Mouse (Mus musculus) lung, postnatal 0 days (tissue): Measurements from ENCODE around the gene Map4k1. TPM values are rescaled to one million over a fixed set of nuclear protein-coding genes. Genes with fewer than 3 reads are reported as not detected.

Experiments
- ATAC-seq: fragments of 200-750 bp; cut with Nextera tagmentation; 2 replicates; pipeline ENCODE4 v1.8.0; 2017; ENCODE audit warnings: moderate library complexity
- DNase-seq: peaks from one replicate; pipeline ENCODE4 v3.0.0-alpha.2; 2016; ENCODE audit warnings: low spot score
- H3K27ac ChIP-seq: fragments of 300-500 bp; sonication (generic); 2 replicates; pipeline ENCODE4 v1.5.1; 2014; ENCODE audit warnings: antibody characterized with exemption, mild to moderate bottlenecking, low read length, mixed read lengths
- H3K27me3 ChIP-seq: fragments of 300-500 bp; sonication (generic); replicated peaks from 2 replicates; pipeline ENCODE4 v1.6.1; 2014; ENCODE audit warnings: low read length, mixed read lengths; ENCODE audit not compliant: insufficient read depth
- H3K36me3 ChIP-seq: fragments of 300-500 bp; sonication (generic); 2 replicates; pipeline ENCODE4 v1.6.1; 2014; ENCODE audit warnings: low read length, mixed read lengths; ENCODE audit not compliant: insufficient read depth
- H3K4me1 ChIP-seq: fragments of 300-500 bp; sonication (generic); 2 replicates; pipeline ENCODE4 v1.6.1; 2014; ENCODE audit warnings: antibody characterized with exemption, low read depth, low read length, mixed read lengths; ENCODE audit not compliant: insufficient read depth
- H3K4me2 ChIP-seq: fragments of 300-500 bp; sonication (generic); replicated peaks from 2 replicates; pipeline ENCODE4 v1.6.1; 2014; ENCODE audit warnings: low read depth, mild to moderate bottlenecking, low read length, moderate library complexity, mixed read lengths
- H3K4me3 ChIP-seq: fragments of 300-500 bp; sonication (generic); 2 replicates; pipeline ENCODE4 v1.5.1; 2014; ENCODE audit warnings: low read depth, low read length
- H3K9ac ChIP-seq: fragments of 300-500 bp; sonication (generic); replicated peaks from 2 replicates; pipeline ENCODE4 v1.6.1; 2014; ENCODE audit warnings: low read depth, mild to moderate bottlenecking
- H3K9me3 ChIP-seq: fragments of 300-500 bp; sonication (generic); 2 replicates; pipeline ENCODE4 v1.6.1; 2016; ENCODE audit warnings: low read length, mixed read lengths
- CTCF ChIP-seq: IDR thresholded peaks from 2 replicates; pipeline ENCODE4 v1.5.1; 2016; ENCODE audit warnings: antibody characterized with exemption, mild to moderate bottlenecking
- EP300 ChIP-seq: IDR thresholded peaks from 2 replicates; pipeline ENCODE4 v1.6.1; 2016; ENCODE audit warnings: antibody characterized with exemption, mild to moderate bottlenecking, control low read depth
- WGBS: fragments of 180-500 bp; shearing (Covaris S2); extraction: QIAGEN DNeasy Blood & Tissue Kit; methylation state at CpG from one replicate; pipeline ENCODE4 v1.1.7; 2014; 5-methylcytosine and 5-hydroxymethylcytosine counted together
- polyA plus RNA-seq: library from polyadenylated mRNA; unstranded; fragments of >200 nt; fragmentation: Nextera tagmentation; extraction: Ambion mirVana; gene quantifications from 2 replicates; pipeline ENCODE4 v1.2.1, GENCODE M21; 2015

The Map4k1 gene
- polyA plus RNA-seq, 1 experiment from 2014 or later = 3.5 TPM

DNA sequence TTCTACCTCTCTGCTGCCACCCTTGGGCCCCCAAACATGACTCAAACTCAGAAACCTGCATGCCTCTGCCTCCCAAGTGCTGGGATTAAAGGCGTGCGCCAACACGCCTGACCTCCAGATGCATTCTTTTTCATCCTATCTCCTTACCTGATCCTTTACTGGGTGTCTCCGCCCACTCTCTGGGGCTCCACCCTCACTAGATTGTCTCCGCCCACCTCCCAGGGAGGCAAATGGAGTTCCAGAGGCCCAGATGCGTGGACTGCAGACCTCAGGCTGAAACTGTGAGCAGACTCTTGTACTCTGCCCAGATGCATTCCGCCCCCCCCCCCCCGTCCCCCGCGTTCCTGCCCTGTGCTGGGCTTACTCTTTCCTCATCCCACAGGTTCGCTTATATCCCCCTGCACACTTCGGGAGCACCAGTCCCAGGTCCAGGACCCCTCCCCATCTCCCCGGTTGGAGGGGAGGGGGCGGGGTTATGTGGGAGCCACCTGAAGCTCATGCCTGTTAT, 9.0 kb downstream of the Map4k1 start:
- TF ChIP-seq CTCF = no peak
- no peak for TF ChIP-seq EP300
- H3K27me3 ChIP-seq = no peaks in the 10 kb centered on the region
- no peaks in the 10 kb centered on the region for H3K4me1 ChIP-seq
- no peak overlapping the region for H3K27ac ChIP-seq
- H3K4me3 ChIP-seq = no peak overlapping the region
- H3K4me2 ChIP-seq = no peak overlapping the region
- DNase-seq = no peak
- H3K36me3 ChIP-seq = no peaks in the 10 kb centered on the region
- 61% methylated on average over 13 of the region's 14 CpGs for WGBS
- H3K9me3 ChIP-seq = no peaks in the 10 kb centered on the region
- no peak for ATAC-seq
- no peak overlapping the region for H3K9ac ChIP-seq

DNA sequence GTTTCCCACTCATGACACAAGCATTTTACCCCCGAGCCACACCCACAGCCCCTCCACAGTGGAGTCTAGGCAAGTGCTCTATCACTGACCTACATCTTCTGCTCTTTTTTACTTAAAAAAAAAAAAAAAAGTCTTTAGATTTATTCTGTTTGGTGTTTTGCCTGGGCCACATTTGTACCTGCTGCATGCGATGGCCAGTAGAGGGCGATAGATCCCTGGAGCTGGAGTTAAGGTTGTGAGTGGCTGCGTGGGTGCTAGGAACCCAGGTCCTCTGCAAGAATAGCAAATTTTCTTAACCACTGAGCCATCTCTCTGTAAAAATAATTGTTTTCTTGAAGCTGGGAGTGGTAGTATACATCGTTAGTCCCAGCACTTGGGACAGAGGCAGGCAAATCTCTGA, 9.8 kb downstream of the Map4k1 start:
- H3K9ac ChIP-seq = no peak overlapping the region
- no peaks in the 10 kb centered on the region for H3K27me3 ChIP-seq

DNA sequence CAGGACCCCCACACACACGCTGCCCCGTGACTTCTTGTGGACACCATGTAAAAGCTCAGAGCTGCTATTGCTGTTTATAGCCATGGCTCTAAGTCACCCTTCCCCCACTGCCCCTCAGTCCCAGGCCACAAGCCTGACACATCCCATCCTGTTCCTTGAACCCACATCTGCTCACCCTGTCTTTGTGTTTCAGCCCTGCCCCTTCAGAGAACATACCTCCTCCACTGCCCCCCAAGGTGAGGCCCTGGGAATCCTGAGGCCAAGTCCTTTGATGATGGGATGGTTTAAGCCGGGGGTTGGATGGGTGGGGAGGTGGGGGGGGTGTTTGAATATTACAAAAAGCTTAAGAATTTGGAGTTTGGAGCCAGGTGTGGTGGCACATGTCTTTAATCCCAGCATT, 11.1 kb downstream of the Map4k1 start:
- 78% methylated on average over 3 of the region's 3 CpGs for WGBS
- Histone ChIP-seq H3K4me1 (no peaks in the 10 kb centered on the region), H3K36me3 (no peaks in the 10 kb centered on the region), H3K4me3 (no peak overlapping the region), H3K9ac (no peak overlapping the region), H3K27ac (no peak overlapping the region), H3K27me3 (no peaks in the 10 kb centered on the region), H3K4me2 (no peak overlapping the region), H3K9me3 (no peaks in the 10 kb centered on the region)
- TF ChIP-seq CTCF = no peak
- TF ChIP-seq EP300 = no peak
- DNase-seq = no peak
- ATAC-seq = no peak

More for the DNA sequence above, 9.8 kb downstream of the Map4k1 start:
- Histone ChIP-seq H3K9me3 (no peaks in the 10 kb centered on the region), H3K4me3 (no peak overlapping the region), H3K4me1 (no peaks in the 10 kb centered on the region), H3K36me3 (no peaks in the 10 kb centered on the region), H3K27ac (no peak overlapping the region), H3K4me2 (no peak overlapping the region)
- ATAC-seq (no peak), DNase-seq (no peak)
- TF ChIP-seq CTCF (peak; percentile 48), EP300 (no peak)
- WGBS = 65% methylated on average over 5 of the region's 5 CpGs

DNA sequence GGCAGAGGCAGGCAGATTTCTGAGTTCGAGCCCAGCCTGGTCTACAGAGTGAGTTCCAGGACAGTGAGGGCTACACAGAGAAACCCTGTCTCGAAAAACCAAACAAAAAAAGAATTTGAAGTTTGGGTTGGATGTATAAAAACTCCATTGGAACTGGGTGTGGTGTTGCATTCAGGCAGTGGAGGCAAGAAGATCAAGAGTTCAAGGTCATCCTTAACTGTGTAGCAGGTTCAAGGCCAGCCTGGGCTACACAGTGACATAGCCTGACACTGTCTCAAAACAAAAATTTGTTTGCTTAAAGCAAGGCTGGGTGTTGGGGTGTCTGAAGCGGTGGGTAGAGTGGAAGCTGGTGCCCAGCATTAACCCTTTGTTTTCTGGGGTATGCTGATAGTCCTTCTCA, 11.6 kb downstream of the Map4k1 start:
- WGBS = 86% methylated on average over 3 of the region's 3 CpGs
- Histone ChIP-seq H3K36me3 (no peaks in the 10 kb centered on the region), H3K27ac (no peak overlapping the region), H3K9ac (no peak overlapping the region), H3K4me2 (no peak overlapping the region), H3K4me3 (no peak overlapping the region), H3K4me1 (no peaks in the 10 kb centered on the region), H3K9me3 (no peaks in the 10 kb centered on the region), H3K27me3 (no peaks in the 10 kb centered on the region)
- DNase-seq = no peak
- ATAC-seq = no peak
- TF ChIP-seq CTCF (no peak), EP300 (no peak)

DNA sequence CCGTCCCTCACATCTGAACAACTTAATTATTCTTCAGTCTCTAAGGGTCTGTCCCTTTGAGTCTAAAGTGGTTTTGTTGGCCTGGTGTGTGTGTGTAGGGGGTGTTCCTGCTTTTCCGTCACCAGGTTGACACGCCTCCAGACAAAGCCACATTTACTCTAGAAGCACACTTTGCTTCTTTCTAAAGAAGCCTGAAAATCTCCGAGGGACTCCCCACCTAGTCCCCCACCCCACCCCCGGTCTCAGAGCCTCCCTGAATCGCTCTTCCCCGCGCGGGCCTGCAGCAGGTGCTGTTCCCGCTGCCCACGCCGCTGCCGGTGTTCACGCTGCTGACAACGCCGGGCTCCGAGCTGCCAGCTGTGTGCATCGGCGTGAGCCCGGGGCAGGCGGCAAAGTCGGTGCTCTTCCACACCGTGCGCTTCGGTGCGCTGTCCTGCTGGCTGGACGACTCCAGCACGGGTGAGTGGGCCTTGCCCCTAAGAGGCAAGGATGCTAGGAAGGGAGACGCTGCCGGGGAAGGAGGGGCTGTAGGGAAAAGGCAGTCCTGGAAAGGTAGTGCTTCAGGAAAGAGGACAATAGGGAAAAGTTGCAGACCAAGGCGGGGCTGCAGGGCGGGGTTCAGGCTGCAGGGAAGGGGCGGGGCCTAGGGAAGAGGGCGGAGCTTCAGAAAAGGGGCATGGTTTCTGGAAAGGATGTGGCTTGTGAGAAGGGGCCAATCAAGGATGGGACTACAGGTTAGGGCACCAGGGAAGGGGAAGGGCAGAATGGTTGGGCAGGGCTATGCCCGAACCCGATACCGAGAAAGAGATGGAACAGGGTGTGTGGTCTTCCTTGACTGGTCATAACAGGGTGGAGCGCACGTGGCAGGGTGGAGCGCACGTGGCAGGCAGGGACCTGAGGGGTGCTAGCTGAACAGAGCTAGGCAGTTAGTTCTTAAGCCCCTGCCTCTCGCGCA, 19.1 kb downstream of the Map4k1 start:
- peak overlapping the region; percentile 28 for H3K4me3 ChIP-seq
- H3K4me2 ChIP-seq = peak overlapping the region; percentile 68
- peak; percentile 87 for ATAC-seq
- H3K27me3 ChIP-seq = no peaks in the 10 kb centered on the region
- no peaks in the 10 kb centered on the region for H3K36me3 ChIP-seq
- peaks cover 7% of the 10 kb centered on the region; the same call in 1 of the 2 replicates for H3K4me1 ChIP-seq
- no peak overlapping the region for H3K27ac ChIP-seq
- 4% methylated on average over 43 of the region's 43 CpGs for WGBS
- H3K9me3 ChIP-seq = no peaks in the 10 kb centered on the region
- 0 out of 2 replicates have a peak overlapping the region, but pooled peaks have one; percentile 12 for H3K9ac ChIP-seq
- TF ChIP-seq EP300 (no peak), CTCF (no peak)
- DNase-seq = peak; percentile 67

DNA sequence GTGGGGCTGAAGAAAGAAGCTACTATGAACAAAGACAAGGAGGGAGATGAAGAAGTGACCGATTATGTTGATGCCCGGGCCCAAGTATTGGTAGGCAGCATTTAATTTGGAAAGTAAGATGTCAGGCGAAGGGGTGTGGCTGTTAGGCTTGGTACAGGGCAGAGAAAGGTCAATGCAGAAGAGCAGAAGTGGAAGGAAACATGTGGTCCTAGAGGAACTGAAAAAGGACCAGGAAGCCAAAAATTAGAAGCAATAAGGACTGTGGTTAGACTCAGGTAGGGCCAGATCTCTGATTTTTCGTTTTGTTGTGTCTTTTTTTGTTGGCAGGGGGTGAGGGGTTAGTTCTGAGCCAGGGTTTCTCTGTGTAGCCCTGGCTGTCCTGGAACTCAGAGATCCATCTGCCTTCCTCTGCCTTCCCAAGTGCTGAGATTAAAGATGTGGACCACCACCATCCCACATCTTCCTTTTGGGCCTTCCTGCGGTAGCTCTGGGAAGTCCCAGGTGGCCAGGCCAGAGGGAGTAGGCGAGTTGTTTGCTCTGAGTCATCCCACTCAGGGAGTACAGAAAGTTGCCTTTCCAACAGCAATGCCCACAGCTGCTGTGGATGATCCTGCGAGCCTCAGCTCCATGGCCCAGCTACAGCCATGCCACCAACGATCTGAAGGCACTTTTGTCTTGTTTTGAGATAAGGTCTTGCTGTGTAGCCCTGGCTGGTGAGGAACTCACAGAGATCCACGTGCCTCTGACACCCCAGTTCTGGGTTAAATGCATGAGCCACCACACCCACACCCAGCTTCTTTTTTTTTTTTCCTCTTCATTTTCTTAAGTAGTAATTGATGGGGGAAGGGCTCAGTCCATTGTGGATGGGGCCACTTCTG, 25.6 kb downstream of the Map4k1 start:
- 62% methylated on average over 9 of the region's 9 CpGs for WGBS
- DNase-seq = no peak

More for the DNA sequence above, 25.6 kb downstream of the Map4k1 start:
- Histone ChIP-seq H3K9ac (no peak overlapping the region), H3K27ac (no peak overlapping the region), H3K4me2 (no peak overlapping the region), H3K4me1 (no peaks in the 10 kb centered on the region), H3K4me3 (no peak overlapping the region), H3K9me3 (no peaks in the 10 kb centered on the region), H3K36me3 (no peaks in the 10 kb centered on the region), H3K27me3 (no peaks in the 10 kb centered on the region)
- no peak for ATAC-seq
- TF ChIP-seq EP300 (no peak), CTCF (no peak)
